Mouse (Mus musculus) liver, adult 2 months (tissue): ENCODE results near the gene Trmt1l.

ENCODE experiments used
- CTCF ChIP-seq: fragments of 200-500 bp; IDR thresholded peaks from 2 replicates; pipeline ENCODE4 v1.5.1; 2011; ENCODE audit warnings: low read depth, low read length, control low read depth
- POLR2A ChIP-seq: fragments of 200-500 bp; IDR thresholded peaks from 2 replicates; pipeline ENCODE4 v1.6.1; 2011; ENCODE audit warnings: low read length, control low read depth; ENCODE audit not compliant: insufficient read depth; ENCODE audit errors: extremely low read depth

GRCm38 (mm10) chr1:151422178-151422577 lies 6.2 kb upstream of the Trmt1l start:
- TF ChIP-seq POLR2A: no peak
- TF ChIP-seq CTCF: no peak
